21 mouse cellular contexts compared by ENCODE assay signal in genomic region chr11:29794475-29794874, GRCm38 (mm10). TPM values are rescaled to one million over a fixed set of nuclear protein-coding genes. Genes with fewer than 3 reads are reported as not detected.
DNase-seq lines count a peak whose midpoint lies in the region; ATAC-seq and TF ChIP-seq lines count a peak whose summit lies in the region.
"Had no signal": no experiment of that assay in that cellular context is flagged by ENCODE, and none has a peak within 500 bp of the region (broad histone marks: within the 10 kb centered on the region; RNA-seq: fewer than 3 reads in every experiment).

No protein-coding gene starts in this region.

- H3K9ac ChIP-seq in heart, embryonic 11.5 days (ENCODE audit: low read depth, low read length), result no peak overlapping the region
- no peak overlapping the region for H3K9ac ChIP-seq in limb, embryonic 14.5 days (ENCODE audit: low read depth, low read length, severe bottlenecking)
- H3K9ac ChIP-seq: forebrain, embryonic 13.5 days; hindbrain, embryonic 15.5 days; intestine, embryonic 15.5 days; liver, embryonic 13.5 days; lung, embryonic 14.5 days had no signal

- no peak for TF ChIP-seq CTCF in cortical plate, adult 2 months (IDR thresholded peaks at IDR 0.05; ENCODE audit: extremely low read depth, insufficient read depth, low read length)

- peaks cover 9% of the 10 kb centered on the region for H3K4me1 ChIP-seq in heart, embryonic 11.5 days (ENCODE audit: control insufficient read depth, insufficient read depth, low read length)
- H3K4me1 ChIP-seq in limb, embryonic 14.5 days (ENCODE audit: control insufficient read depth, insufficient read depth, low read length), result no peaks in the 10 kb centered on the region
- H3K4me1 ChIP-seq in limb, embryonic 10.5 days, result no peaks in the 10 kb centered on the region
- peaks cover 5% of the 10 kb centered on the region for H3K4me1 ChIP-seq in cortical plate, adult 2 months (ENCODE audit: control insufficient read depth, insufficient read depth, low read length)
- H3K4me1 ChIP-seq: forebrain, embryonic 13.5 days; hindbrain, embryonic 15.5 days; intestine, embryonic 15.5 days; liver, embryonic 13.5 days; midbrain, embryonic 10.5 days had no signal

- H3K9me3 ChIP-seq in heart, embryonic 11.5 days (replicated peaks; ENCODE audit: control insufficient read depth, low read length), result no peaks in the 10 kb centered on the region
- no peaks in the 10 kb centered on the region for H3K9me3 ChIP-seq in limb, embryonic 14.5 days (ENCODE audit: control insufficient read depth, low read length)
- no peaks in the 10 kb centered on the region for H3K9me3 ChIP-seq in limb, embryonic 10.5 days (replicated peaks)
- H3K9me3 ChIP-seq: forebrain, embryonic 13.5 days; hindbrain, embryonic 15.5 days; intestine, embryonic 15.5 days; liver, embryonic 13.5 days; midbrain, embryonic 10.5 days had no signal

- DNase-seq in heart, adult 8-10 months (ENCODE audit: low spot score), result no peak
- no peak for DNase-seq in limb, embryonic 14.5 days (ENCODE audit: low spot score)
- DNase-seq in limb, embryonic 10.5 days (ENCODE audit: low spot score), result no peak
- peak; percentile 67 for DNase-seq in skeletal muscle tissue, adult 2 months (ENCODE audit: low read depth, low spot score)
- no peak for DNase-seq in ovary, postnatal 14 days (ENCODE audit: low spot score)
- DNase-seq: adrenal gland, postnatal 14 days; cerebellum, adult 11-12 months; cerebellum, postnatal 25 days; heart, postnatal 4 days; liver, embryonic 13.5 days; lung, embryonic 14.5 days; lung, postnatal 36 days; spleen, adult 18-20 months; thymus, postnatal 36 days had no signal

- WGBS in heart, embryonic 11.5 days (ENCODE audit: insufficient replicate concordance), result 26% methylated on average over 2 of the region's 2 CpGs
- WGBS in limb, embryonic 14.5 days, result 40% methylated on average over 2 of the region's 2 CpGs
- WGBS in limb, embryonic 10.5 days, result 54% methylated on average over 2 of the region's 2 CpGs

- H3K4me2 ChIP-seq in heart, embryonic 11.5 days, result no peak overlapping the region
- H3K4me2 ChIP-seq in limb, embryonic 14.5 days (replicated peaks; ENCODE audit: low read depth, low read length, severe bottlenecking), result no peak overlapping the region
- H3K4me2 ChIP-seq: forebrain, embryonic 13.5 days; hindbrain, embryonic 15.5 days; intestine, embryonic 15.5 days; liver, embryonic 13.5 days; lung, embryonic 14.5 days had no signal

- no peaks in the 10 kb centered on the region for H3K36me3 ChIP-seq in heart, embryonic 11.5 days (ENCODE audit: control insufficient read depth, insufficient read depth, low read length)
- H3K36me3 ChIP-seq in limb, embryonic 14.5 days (ENCODE audit: control insufficient read depth, insufficient read depth, low read length), result no peaks in the 10 kb centered on the region
- H3K36me3 ChIP-seq in limb, embryonic 10.5 days, result no peaks in the 10 kb centered on the region
- H3K36me3 ChIP-seq: intestine, embryonic 15.5 days; liver, embryonic 13.5 days; midbrain, embryonic 10.5 days had no signal

- H3K27ac ChIP-seq in heart, embryonic 11.5 days (ENCODE audit: low read depth, low read length), result peak overlapping the region; percentile 35; the same call in 1 of the 2 replicates
- H3K27ac ChIP-seq in limb, embryonic 14.5 days (replicated peaks; ENCODE audit: low read depth, low read length), result no peak overlapping the region
- H3K27ac ChIP-seq in limb, embryonic 10.5 days, result no peak overlapping the region
- H3K27ac ChIP-seq in cortical plate, adult 2 months (ENCODE audit: insufficient read depth, low read length), result peak overlapping the region; percentile 60; the same call in 1 of the 2 replicates
- H3K27ac ChIP-seq: forebrain, embryonic 13.5 days; hindbrain, embryonic 15.5 days; intestine, embryonic 15.5 days; liver, embryonic 13.5 days; midbrain, embryonic 10.5 days had no signal

- TF ChIP-seq POLR2A in limb, embryonic 14.5 days (IDR thresholded peaks at IDR 0.05; ENCODE audit: borderline replicate concordance, extremely low read depth, insufficient read depth, insufficient read length), result no peak
- TF ChIP-seq POLR2A in cortical plate, adult 2 months (IDR thresholded peaks at IDR 0.05; ENCODE audit: extremely low read depth, insufficient read depth, low read length), result no peak

- no peak overlapping the region for H3K4me3 ChIP-seq in heart, embryonic 11.5 days (ENCODE audit: low read depth, low read length)
- no peak overlapping the region for H3K4me3 ChIP-seq in limb, embryonic 14.5 days (replicated peaks; ENCODE audit: low read length)
- H3K4me3 ChIP-seq in limb, embryonic 10.5 days, result no peak overlapping the region
- no peak overlapping the region for H3K4me3 ChIP-seq in cortical plate, adult 2 months (ENCODE audit: insufficient read depth, low read length)
- H3K4me3 ChIP-seq: erythroblast, embryonic 14.5 days; forebrain, embryonic 13.5 days; hindbrain, embryonic 15.5 days; intestine, embryonic 15.5 days; liver, embryonic 13.5 days; midbrain, embryonic 10.5 days had no signal

- no peaks in the 10 kb centered on the region for H3K27me3 ChIP-seq in heart, embryonic 11.5 days (ENCODE audit: control insufficient read depth, insufficient read depth, low read length)
- H3K27me3 ChIP-seq in limb, embryonic 14.5 days (ENCODE audit: control insufficient read depth, insufficient read depth, low read length), result no peaks in the 10 kb centered on the region
- no peaks in the 10 kb centered on the region for H3K27me3 ChIP-seq in limb, embryonic 10.5 days (ENCODE audit: low read depth, poor library complexity, severe bottlenecking)
- H3K27me3 ChIP-seq: forebrain, embryonic 13.5 days; hindbrain, embryonic 15.5 days; intestine, embryonic 15.5 days; liver, embryonic 13.5 days had no signal

- no peak for ATAC-seq in heart, embryonic 11.5 days (replicated peaks; ENCODE audit: insufficient number of reproducible peaks, low FRiP score, low TSS enrichment)
- ATAC-seq in limb, embryonic 14.5 days (ENCODE audit: low FRiP score, low read depth), result peak; percentile 37; the same call in 1 of the 2 replicates
- ATAC-seq: forebrain, embryonic 13.5 days; intestine, embryonic 15.5 days had no signal

RNA-seq across cellular contexts. Expression of gene 4931440F15Rik, which starts 31.0 kb away (rescaled TPM):
- 0.15 and 0.21 TPM in 2 replicates for polyA plus RNA-seq in heart, embryonic 11.5 days (2014; fragmentation: Nextera tagmentation; extraction: Ambion mirVana)
- 1 to 10 TPM; 1.5 to 2.4 (median 1.7) TPM for total RNA-seq in heart, adult 8-10 months (2022)
- 0.09 and 0.13 TPM in 2 replicates for polyA plus RNA-seq in limb, embryonic 14.5 days (2012; rRNA removed)
- 0.22 and 0.28 TPM in 2 replicates for polyA plus RNA-seq in limb, embryonic 14.5 days (2014; fragmentation: Nextera tagmentation; extraction: Ambion mirVana)
- 0.04 and 0.10 TPM in 2 replicates for polyA plus RNA-seq in limb, embryonic 10.5 days (2016; fragmentation: Nextera tagmentation; extraction: Ambion mirVana)
- polyA plus RNA-seq in cortical plate, adult 2 months (2012; rRNA removed), result 0.90 and 1.2 TPM in 2 replicates
- polyA plus RNA-seq: erythroblast, embryonic 14.5 days had no signal

Comparison
In these comparisons a context has a peak if more than half of its experiments do, and no peak if none do; other contexts are left out.
1. H3K27ac ChIP-seq: peak in heart, embryonic 11.5 days (single experiment) and cortical plate, adult 2 months (single experiment); none in limb, embryonic 14.5 days (single experiment) and limb, embryonic 10.5 days (single experiment).